Mouse (Mus musculus) adrenal gland, postnatal 4 days (tissue): ENCODE measurements around the gene Nfkbid. TPM values are rescaled to one million over a fixed set of nuclear protein-coding genes. Genes with fewer than 3 reads are reported as not detected.
"Not testable (repeated sequence)": the region's sequence is repeated elsewhere in the genome, so short reads cannot be mapped to it uniquely, and the experiment has no call there.

Source experiments
- DNase-seq, 2 experiments: peaks; one replicate each; pipeline ENCODE4 v3.0.0; 2021 to 2022; ENCODE audit warnings: low spot score in 2 of 2, mixed read lengths in 2 of 2
- total RNA-seq, 2 experiments: library from RNA; stranded (reverse); gene quantifications; 2 replicates each; pipeline ENCODE4 v1.2.3; 2021

Gene Nfkbid
- total RNA-seq, 2 experiments from 2014 or later = 2.1 to 2.3 TPM

DNA sequence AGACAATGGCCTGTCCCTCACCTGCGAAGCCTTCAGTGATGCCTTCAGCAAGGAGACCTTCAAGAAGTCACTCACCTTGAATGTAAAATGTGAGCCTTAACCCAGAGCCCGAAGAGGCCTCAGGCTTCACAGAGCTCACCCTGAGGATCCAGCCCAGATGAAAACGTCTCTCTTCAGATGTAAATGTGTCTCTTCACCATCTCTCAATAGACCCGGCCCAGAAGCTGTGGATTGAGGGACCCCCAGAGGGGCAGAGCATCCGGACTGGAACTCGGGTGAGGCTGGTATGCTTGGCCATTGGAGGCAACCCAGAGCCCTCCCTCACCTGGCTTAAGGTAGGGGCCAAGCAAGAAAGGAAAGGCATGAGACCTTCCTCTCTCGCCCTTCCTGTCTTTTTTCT lies 42.0 kb downstream of the Nfkbid start:
- no peak for DNase-seq

DNA sequence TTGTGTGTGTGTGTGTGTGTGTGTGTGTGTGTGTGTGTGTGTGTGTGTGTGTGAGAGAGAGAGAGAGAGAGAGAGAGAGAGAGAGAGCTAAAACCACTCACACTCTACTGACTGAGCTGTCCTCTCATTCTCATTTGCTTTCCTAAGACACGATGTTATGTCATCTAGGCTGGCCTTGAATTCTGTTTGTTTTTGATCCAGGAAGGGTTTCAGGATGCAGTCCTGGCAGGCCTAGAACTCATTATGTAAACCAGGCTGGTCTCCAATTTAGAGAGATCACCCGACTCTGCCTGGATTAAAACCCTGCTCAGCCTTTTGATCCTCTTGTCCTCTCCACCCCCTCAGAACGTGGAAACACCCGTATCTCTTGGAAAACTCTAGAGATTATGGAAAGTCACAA lies 42.5 kb downstream of the Nfkbid start:
- DNase-seq = no peak

DNA sequence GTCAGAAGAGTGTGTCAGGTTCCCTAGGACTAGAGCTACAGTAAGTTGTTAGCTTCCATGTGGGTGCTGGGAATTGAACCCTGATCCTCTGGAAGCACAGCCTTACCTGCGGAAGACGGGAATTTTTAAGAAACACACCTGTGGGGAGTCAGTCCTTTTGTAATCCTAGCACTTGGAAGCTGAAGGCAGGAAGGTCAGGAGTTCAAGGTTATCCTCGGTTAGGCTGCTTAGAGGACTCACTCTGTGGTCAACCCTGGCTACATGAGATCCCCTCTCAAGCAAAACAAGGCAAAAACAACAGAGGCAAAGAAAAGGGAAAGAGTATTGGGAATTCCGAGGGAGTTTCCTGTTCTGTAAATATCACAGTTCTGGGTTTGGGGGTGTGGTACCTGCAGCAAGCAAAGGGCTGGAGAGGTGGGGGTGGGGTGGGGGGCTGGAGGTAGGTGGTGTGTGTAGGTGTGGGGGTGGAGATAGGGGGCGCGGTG lies 43.3 kb downstream of the Nfkbid start:
- DNase-seq = no peak

DNA sequence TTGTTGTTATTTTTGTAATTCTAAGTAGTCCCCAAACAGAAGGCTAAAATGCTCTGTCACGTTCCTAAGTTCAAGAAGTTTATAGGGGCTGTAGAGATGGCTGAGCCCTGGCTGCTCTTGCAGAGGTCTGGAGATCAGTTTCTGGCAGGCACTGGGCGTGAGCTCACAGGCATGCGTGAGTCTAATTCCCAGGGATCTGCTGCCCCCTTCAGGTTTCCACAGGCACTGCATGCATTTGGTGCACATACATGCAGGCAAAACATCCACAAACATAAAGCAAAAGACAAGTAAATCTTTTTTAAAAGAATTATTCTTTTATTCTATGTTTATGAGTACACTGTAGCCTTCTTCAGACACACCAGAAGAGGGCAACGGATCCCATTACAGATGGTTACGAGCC lies 50.9 kb downstream of the Nfkbid start:
- DNase-seq = no peak

DNA sequence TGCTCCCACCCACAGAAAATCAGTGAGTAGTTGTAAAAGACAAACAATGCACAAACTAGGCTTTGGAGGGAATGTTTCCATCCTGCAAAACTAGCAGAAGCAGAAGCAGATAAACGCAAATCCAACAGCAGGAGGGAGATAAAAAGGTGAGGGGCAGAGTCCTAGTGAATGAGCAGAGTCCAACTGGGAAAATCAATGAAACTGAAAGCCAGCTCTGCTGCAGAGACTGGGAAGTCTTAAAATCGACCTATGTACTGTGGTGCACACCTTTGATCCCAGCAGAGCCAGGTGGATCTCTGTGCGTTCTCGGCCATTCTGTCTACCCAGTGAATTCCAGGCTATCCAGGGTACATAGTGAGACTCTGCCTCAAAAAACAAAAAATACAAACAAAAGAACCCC lies 53.5 kb downstream of the Nfkbid start:
- no peak for DNase-seq

DNA sequence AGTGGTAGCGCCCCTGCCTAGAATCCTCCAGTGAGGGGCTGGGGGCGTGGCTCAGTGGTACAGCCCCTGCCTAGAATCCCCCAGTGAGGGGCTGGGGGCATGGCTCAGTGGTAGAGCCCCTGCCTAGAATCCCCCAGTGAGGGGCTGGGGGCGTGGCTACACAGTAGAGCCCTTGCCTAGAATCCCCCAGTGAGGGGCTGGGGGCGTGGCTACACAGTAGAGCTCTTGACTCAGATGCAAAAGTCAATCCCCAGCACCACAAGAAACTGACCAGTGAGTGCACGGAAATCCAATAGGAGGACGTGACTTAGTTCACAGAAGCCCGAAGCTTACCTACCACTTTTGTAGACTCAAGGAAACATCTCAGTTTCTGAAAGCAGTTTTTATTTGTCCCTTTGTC lies 54.6 kb downstream of the Nfkbid start:
- not testable (repeated sequence) for DNase-seq

DNA sequence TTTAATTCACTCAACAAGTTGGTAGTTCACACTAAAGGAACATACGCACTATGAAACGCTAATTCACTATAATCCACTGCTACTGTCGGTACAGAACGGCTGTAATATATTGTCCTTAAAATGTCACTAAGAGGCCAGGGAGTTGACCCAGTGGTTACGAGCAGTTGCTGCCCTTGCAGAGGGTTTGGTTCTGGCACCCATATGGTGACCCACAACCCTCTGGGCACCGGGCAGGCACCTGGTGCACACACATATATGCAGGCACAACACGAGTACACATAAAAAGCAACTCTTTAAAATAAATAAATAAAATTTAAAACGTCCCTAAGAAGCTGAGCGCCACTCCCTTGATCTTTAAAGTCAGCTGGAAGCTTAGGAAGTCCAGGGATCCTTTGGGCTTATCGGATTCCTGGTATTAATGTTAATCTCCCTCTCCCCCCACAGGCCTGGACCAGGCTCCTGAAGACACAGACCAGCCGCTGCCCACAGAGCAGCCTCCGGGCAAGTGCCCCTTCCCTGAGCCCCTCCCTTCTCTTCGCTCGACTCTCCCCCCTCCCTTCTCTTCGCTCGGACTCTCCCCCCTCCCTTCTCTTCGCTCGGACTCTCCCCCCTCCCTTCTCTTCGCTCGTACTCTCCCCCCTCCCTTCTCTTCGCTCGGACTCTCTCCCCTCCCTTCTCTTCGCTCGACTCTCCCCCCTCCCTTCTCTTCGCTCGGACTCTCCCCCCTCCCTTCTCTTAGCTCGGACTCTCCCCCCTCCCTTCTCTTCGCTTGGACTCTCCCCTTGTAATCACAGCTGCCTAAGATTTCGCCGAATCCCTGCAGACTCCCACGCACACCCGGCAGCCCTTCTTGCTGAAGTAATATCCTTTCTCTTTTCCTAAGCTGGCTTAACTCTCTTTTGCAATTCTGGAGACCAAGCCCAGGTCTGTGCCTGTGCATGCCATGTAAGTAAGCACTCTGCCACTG lies 56.2 kb downstream of the Nfkbid start:
- DNase-seq = no peak

Other genes starting within 250 kb of the Nfkbid start
- gene Cox7a1, start 237.6 kb upstream of the Nfkbid start, total RNA-seq = 100 to 1,000 TPM; 176 to 250 TPM
- 100 to 1,000 TPM; 418 to 431 TPM for gene Capns1, start 222.9 kb upstream of the Nfkbid start, total RNA-seq
- 10 to 100 TPM; 82.1 to 84.3 TPM for gene Polr2i, start 189.8 kb upstream of the Nfkbid start, total RNA-seq
- gene Tbcb, start 189.5 kb upstream of the Nfkbid start, total RNA-seq = 10 to 100 TPM; 84.3 to 85.1 TPM
- not detected for gene Ovol3, start 186.0 kb upstream of the Nfkbid start, total RNA-seq
- under 1 TPM; 0.54 to 0.70 TPM for gene Thap8, start 141.6 kb upstream of the Nfkbid start, total RNA-seq
- 10 to 100 TPM; 12.1 to 13.5 TPM for gene Wdr62, start 141.3 kb upstream of the Nfkbid start, total RNA-seq
- 10 to 100 TPM; 50.8 to 59.8 TPM for gene Clip3, start 130.0 kb upstream of the Nfkbid start, total RNA-seq
- 10 to 100 TPM; 58.1 to 59.4 TPM for gene Alkbh6, start 113.0 kb upstream of the Nfkbid start, total RNA-seq
- 10 to 100 TPM; 40.1 to 60.6 TPM for gene Syne4, start 106.9 kb upstream of the Nfkbid start, total RNA-seq
- gene E130208F15Rik, start 100.0 kb upstream of the Nfkbid start, total RNA-seq = 1 to 10 TPM; 1.4 to 1.7 TPM
- gene Sdhaf1, start 97.8 kb upstream of the Nfkbid start, total RNA-seq = 10 to 100 TPM; 12.4 to 15.0 TPM
- 10 to 100 TPM; 18.7 to 19.5 TPM for gene Lrfn3, start 59.0 kb upstream of the Nfkbid start, total RNA-seq
- 10 to 100 TPM; 26.6 to 40.2 TPM for gene Tyrobp, start 8.0 kb upstream of the Nfkbid start, total RNA-seq
- 1 to 10 TPM; 1.6 to 2.2 TPM for gene Hcst, start 1.9 kb upstream of the Nfkbid start, total RNA-seq
- 10 to 100 TPM; 49.5 to 59.1 TPM for gene Aplp1, start 23.8 kb downstream of the Nfkbid start, total RNA-seq
- 1 to 10 TPM in 1 of 2 experiments, under 1 TPM in 1; 0.14 to 1.3 TPM for gene Kirrel2, start 36.0 kb downstream of the Nfkbid start, total RNA-seq
- gene Nphs1, start 36.6 kb downstream of the Nfkbid start, total RNA-seq = 1 to 10 TPM in 1 of 2 experiments, under 1 TPM in 1; 0.08 to 7.1 TPM
- 10 to 100 TPM; 11.6 to 24.9 TPM for gene Prodh2, start 71.9 kb downstream of the Nfkbid start, total RNA-seq
- gene Arhgap33, start 113.3 kb downstream of the Nfkbid start, total RNA-seq = 10 to 100 TPM; 19.3 to 22.9 TPM
- gene Hspb6, start 130.4 kb downstream of the Nfkbid start, total RNA-seq = 10 to 100 TPM; 36.3 to 45.7 TPM
- 10 to 100 TPM; 12.9 to 16.3 TPM for gene Proser3, start 130.6 kb downstream of the Nfkbid start, total RNA-seq
- 10 to 100 TPM; 67.7 to 78.0 TPM for gene Lin37, start 138.1 kb downstream of the Nfkbid start, total RNA-seq
- gene U2af1l4, start 141.6 kb downstream of the Nfkbid start, total RNA-seq = 10 to 100 TPM; 70.4 to 75.2 TPM
- gene Gm49396, start 141.6 kb downstream of the Nfkbid start, total RNA-seq = 1 to 10 TPM; 7.6 to 8.7 TPM
- 100 to 1,000 TPM; 125 to 131 TPM for gene Psenen, start 141.9 kb downstream of the Nfkbid start, total RNA-seq
- gene Igflr1, start 143.7 kb downstream of the Nfkbid start, total RNA-seq = 1 to 10 TPM; 4.5 to 5.2 TPM
- gene Kmt2b, start 167.0 kb downstream of the Nfkbid start, total RNA-seq = 10 to 100 TPM; 71.4 to 84.4 TPM
- gene Zbtb32, start 177.2 kb downstream of the Nfkbid start, total RNA-seq = under 1 TPM in 1 of 2 experiments, not detected in 1; 0.65 TPM
- gene Upk1a, start 191.1 kb downstream of the Nfkbid start, total RNA-seq = 1 to 10 TPM in 1 of 2 experiments, under 1 TPM in 1; 0.93 to 1.2 TPM
- gene Cox6b1, start 204.4 kb downstream of the Nfkbid start, total RNA-seq = 100 to 1,000 TPM; 750 to 830 TPM
- not detected for gene Etv2, start 214.1 kb downstream of the Nfkbid start, total RNA-seq
- 10 to 100 TPM; 89.2 to 89.5 TPM for gene Rbm42, start 228.6 kb downstream of the Nfkbid start, total RNA-seq
- 10 to 100 TPM; 20.8 to 22.9 TPM for gene Haus5, start 243.3 kb downstream of the Nfkbid start, total RNA-seq
- gene Pmis2, start 249.9 kb downstream of the Nfkbid start, total RNA-seq = not detected